Mouse (Mus musculus) CH12.LX (cell line): Measurements from ENCODE around the gene Abi3bp. TPM values are rescaled to one million over a fixed set of nuclear protein-coding genes. Genes with fewer than 3 reads are reported as not detected.
A peak's percentile ranks its signal among the peaks of the same experiment; 100 is the strongest.

Experiments
- DNase-seq: peaks from one replicate; pipeline ENCODE4 v3.0.0-alpha.2; 2013; ENCODE audit errors: extremely low read depth
- H3K27ac ChIP-seq: 2 replicates; pipeline ENCODE4 v1.5.1; 2012; ENCODE audit warnings: low read depth, mild to moderate bottlenecking, control low read depth, moderate library complexity; ENCODE audit not compliant: insufficient read depth
- H3K27me3 ChIP-seq: replicated peaks from 2 replicates; pipeline ENCODE3; 2012; ENCODE audit warnings: inconsistent platforms
- H3K36me3 ChIP-seq, 2 experiments: replicated peaks in 1 of 2; 2 replicates each; pipeline versions ENCODE3 to v1.6.1; 2012; ENCODE audit warnings: inconsistent platforms in 1 of 2, low read length in 1 of 2, mild to moderate bottlenecking in 1 of 2, mixed read lengths in 1 of 2, moderate library complexity in 1 of 2; ENCODE audit not compliant: control insufficient read depth in 1 of 2, insufficient read depth in 1 of 2
- H3K4me1 ChIP-seq, 2 experiments: 2 replicates each; pipeline ENCODE4 v1.6.1; 2012; ENCODE audit warnings: inconsistent platforms in 1 of 2, moderate library complexity in 1 of 2; ENCODE audit not compliant: insufficient read depth in 2 of 2, control insufficient read depth in 1 of 2
- H3K4me2 ChIP-seq: 2 replicates; pipeline ENCODE4 v1.6.1; 2012; ENCODE audit warnings: low read depth, mild to moderate bottlenecking, control low read depth; ENCODE audit not compliant: poor library complexity, insufficient read depth, severe bottlenecking
- H3K4me3 ChIP-seq, 3 experiments: fragments of 150-350 bp in 1 of 3; sonication (generic) in 1 of 3; replicated peaks in 1 of 3; 2 replicates each; pipeline versions ENCODE3 to v1.5.1; 2011 to 2012; ENCODE audit warnings: low read depth in 2 of 3, low read length in 2 of 3, mild to moderate bottlenecking in 2 of 3, moderate library complexity in 2 of 3, control low read depth in 1 of 3, improper control_type of control experiment in 1 of 3, inconsistent platforms in 1 of 3, mixed read lengths in 1 of 3; ENCODE audit not compliant: poor library complexity in 1 of 3
- H3K79me2 ChIP-seq: replicated peaks from 2 replicates; pipeline ENCODE4 v1.6.1; 2012; ENCODE audit warnings: mild to moderate bottlenecking, moderate library complexity; ENCODE audit not compliant: control insufficient read depth, poor library complexity, insufficient read depth, severe bottlenecking; ENCODE audit errors: extremely low read depth
- H3K9ac ChIP-seq: 2 replicates; pipeline ENCODE4 v1.6.1; 2012; ENCODE audit warnings: low read depth, mild to moderate bottlenecking, control low read depth, moderate library complexity; ENCODE audit not compliant: insufficient read depth
- H3K9me3 ChIP-seq: replicated peaks from 2 replicates; pipeline ENCODE3; 2012; ENCODE audit warnings: low read length, inconsistent platforms, mixed read lengths
- BHLHE40 ChIP-seq: IDR thresholded peaks from 2 replicates; pipeline ENCODE4 v1.6.1; 2011; ENCODE audit warnings: mild to moderate bottlenecking, low read depth, low read length, improper control_type of control experiment
- CHD1 ChIP-seq: IDR thresholded peaks from 2 replicates; pipeline ENCODE4 v1.6.1; 2012; ENCODE audit warnings: low read depth, low read length, improper control_type of control experiment, inconsistent platforms
- CTCF ChIP-seq, 2 experiments: IDR thresholded peaks in 1 of 2; conservative IDR thresholded peaks in 1 of 2; 2 replicates each; pipeline ENCODE4 v1.5.1; 2011 to 2012; ENCODE audit warnings: low read depth in 2 of 2, low read length in 2 of 2, improper control_type of control experiment in 1 of 2, inconsistent platforms in 1 of 2, mild to moderate bottlenecking in 1 of 2, moderate library complexity in 1 of 2
- E2F4 ChIP-seq: IDR thresholded peaks from 2 replicates; pipeline ENCODE4 v1.6.1; 2011; ENCODE audit warnings: low read depth, low read length, improper control_type of control experiment; ENCODE audit not compliant: insufficient replicate concordance
- IRF4 ChIP-seq: IDR thresholded peaks from 2 replicates; pipeline ENCODE4 v1.6.1; 2014; ENCODE audit warnings: low read depth, mild to moderate bottlenecking, inconsistent platforms, low read length, improper control_type of control experiment
- KAT2A ChIP-seq: IDR thresholded peaks from 2 replicates; pipeline ENCODE4 v1.6.1; 2012; ENCODE audit warnings: low read length, improper control_type of control experiment, inconsistent platforms; ENCODE audit not compliant: insufficient replicate concordance
- MAFK ChIP-seq: IDR thresholded peaks from 2 replicates; pipeline ENCODE4 v1.6.1; 2011; ENCODE audit warnings: low read length, improper control_type of control experiment; ENCODE audit not compliant: insufficient replicate concordance
- MEF2A ChIP-seq: IDR thresholded peaks from 2 replicates; pipeline ENCODE4 v1.6.1; 2014; ENCODE audit warnings: low read depth, mild to moderate bottlenecking, inconsistent platforms, low read length, improper control_type of control experiment, borderline replicate concordance
- PAX5 ChIP-seq: IDR thresholded peaks from 2 replicates; pipeline ENCODE4 v1.6.1; 2012; ENCODE audit warnings: low read length, inconsistent platforms, mixed read lengths
- POLR2AphosphoS2 ChIP-seq: IDR thresholded peaks from 2 replicates; pipeline ENCODE4 v1.6.1; 2011; ENCODE audit warnings: low read depth, low read length, improper control_type of control experiment
- SIN3A ChIP-seq: IDR thresholded peaks from 2 replicates; pipeline ENCODE4 v1.6.1; 2012; ENCODE audit warnings: low read length, improper control_type of control experiment, inconsistent platforms
- USF1 ChIP-seq: IDR thresholded peaks from 2 replicates; pipeline ENCODE4 v1.6.1; 2014; ENCODE audit warnings: low read depth, mild to moderate bottlenecking, inconsistent platforms, low read length, improper control_type of control experiment
- USF2 ChIP-seq: conservative IDR thresholded peaks from 2 replicates; pipeline ENCODE4 v1.6.1; 2011; ENCODE audit warnings: low read depth, low read length, improper control_type of control experiment
- ZC3H11A ChIP-seq: IDR thresholded peaks from 2 replicates; pipeline ENCODE4 v1.6.1; 2012; ENCODE audit warnings: low read depth, mild to moderate bottlenecking, inconsistent platforms, low read length, improper control_type of control experiment
- ZKSCAN1 ChIP-seq: IDR thresholded peaks from 2 replicates; pipeline ENCODE4 v1.6.1; 2012; ENCODE audit warnings: low read depth, inconsistent platforms, low read length, improper control_type of control experiment, borderline replicate concordance
- ZMIZ1 ChIP-seq: IDR thresholded peaks from 2 replicates; pipeline ENCODE4 v1.6.1; 2012; ENCODE audit warnings: low read depth, mild to moderate bottlenecking, inconsistent platforms, low read length, improper control_type of control experiment
- dilution Hi-C: fragments of 300-500 bp; cut with MboI; formaldehyde crosslinking; loops from 2 replicates; pipeline ENCODE4 v1.14.3; 2020; ENCODE audit warnings: low sequenced_read_pairs; ENCODE audit not compliant: extremely low pct_unique_long_range_greater_than_20kb, extremely low pct_ligation_motif_present
- in situ Hi-C: fragments of 300-500 bp; cut with MboI; formaldehyde crosslinking; loops from 3 replicates; pipeline ENCODE4 v1.14.3; 2019; ENCODE audit warnings: low sequenced_read_pairs, low pct_ligation_motif_present, low pct_unique_long_range_greater_than_20kb, mixed read lengths
- polyA plus RNA-seq: library from polyadenylated mRNA; unstranded; fragments of >175 nt; gene quantifications from 2 replicates; pipeline ENCODE4 v1.2.1, GENCODE M21; 2012; ENCODE audit warnings: low read depth; ENCODE audit not compliant: insufficient read length
- total RNA-seq, 2 experiments: library from RNA; depleted of rRNA; stranded (reverse); fragments of 300-350 nt in 1 of 2; fragments of >200 nt in 1 of 2; gene quantifications; 2 replicates each; pipeline ENCODE4 v1.2.3; 2012 to 2014

The Abi3bp gene
- total and polyA plus RNA-seq, 3 experiments, result 0.13 TPM; not detected in 2

DNA sequence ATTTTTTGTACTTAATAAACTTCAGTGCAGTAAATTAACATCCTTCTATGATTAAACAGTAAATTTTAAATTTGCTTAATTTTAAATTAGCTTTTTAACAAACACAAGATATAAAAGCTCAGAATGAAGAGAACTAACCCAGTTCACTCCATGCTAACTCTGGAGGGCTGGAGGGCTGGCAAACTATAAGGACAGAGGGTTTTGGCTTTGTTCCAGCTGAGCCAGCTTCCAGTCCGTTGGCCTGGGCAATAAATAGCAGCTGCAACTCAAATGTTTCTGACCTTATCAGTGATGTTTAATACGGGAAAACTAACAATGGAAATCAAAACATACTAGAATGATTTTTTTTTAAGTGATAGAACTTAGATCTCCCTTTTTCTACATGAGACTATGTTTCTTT, 167.6 kb downstream of the Abi3bp start:
- no peak for DNase-seq
- Histone ChIP-seq H3K36me3 (no peaks in the 10 kb centered on the region), H3K9me3 (no peaks in the 10 kb centered on the region), H3K79me2 (no peaks in the 10 kb centered on the region), H3K9ac (no peak overlapping the region), H3K4me3 (no peak overlapping the region), H3K4me1 (no peaks in the 10 kb centered on the region), H3K27me3 (no peaks in the 10 kb centered on the region), H3K4me2 (no peak overlapping the region), H3K27ac (no peak overlapping the region)
- in situ Hi-C loops (no loop called here), dilution Hi-C loops (no loop called here)
- TF ChIP-seq KAT2A, result no peak
- TF ChIP-seq ZKSCAN1, result no peak
- TF ChIP-seq USF2, result no peak
- no peak for TF ChIP-seq CHD1
- no peak for TF ChIP-seq MEF2A

DNA sequence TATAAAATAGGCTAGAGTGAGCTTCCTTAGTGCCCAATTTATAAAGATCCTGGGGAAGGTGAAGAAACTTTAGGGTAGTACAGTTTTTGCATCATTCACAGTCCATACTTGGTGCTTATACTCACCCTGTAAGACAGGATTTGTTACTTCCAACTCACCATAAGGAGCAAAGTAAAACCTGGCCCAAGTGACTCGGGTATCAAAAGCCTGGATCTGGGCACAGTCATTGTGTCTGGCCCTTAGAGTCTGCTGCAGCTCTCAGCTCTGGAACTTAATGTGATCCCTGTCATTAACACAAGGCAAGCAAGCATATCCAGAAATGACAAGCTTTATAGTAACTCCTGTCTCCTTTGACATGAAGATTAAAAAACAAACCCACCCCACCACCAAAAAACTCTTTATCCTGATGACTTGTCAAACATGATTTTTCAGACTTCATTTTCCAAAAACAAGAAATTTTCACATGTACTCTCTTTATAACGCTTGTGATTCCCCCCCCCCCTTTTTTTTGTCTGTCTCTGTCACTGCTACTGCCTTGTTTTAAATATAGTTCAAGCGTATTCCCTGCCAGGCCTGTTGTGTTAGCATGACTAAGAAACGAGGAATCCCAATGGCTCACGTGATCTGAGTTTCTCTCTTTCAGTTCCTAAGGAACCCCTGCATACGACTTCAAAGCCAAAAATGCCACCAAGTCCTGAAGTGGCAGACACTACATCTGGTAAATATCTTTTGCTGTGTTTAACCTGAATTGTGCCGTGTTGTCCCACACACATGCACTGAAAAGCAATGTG, 168.9 kb downstream of the Abi3bp start:
- Histone ChIP-seq H3K27ac (no peak overlapping the region), H3K36me3 (no peaks in the 10 kb centered on the region), H3K9me3 (no peaks in the 10 kb centered on the region), H3K4me1 (no peaks in the 10 kb centered on the region), H3K4me3 (no peak overlapping the region), H3K27me3 (no peaks in the 10 kb centered on the region), H3K4me2 (no peak overlapping the region), H3K9ac (no peak overlapping the region), H3K79me2 (no peaks in the 10 kb centered on the region)
- in situ Hi-C loops (no loop called here), dilution Hi-C loops (no loop called here)
- DNase-seq, result no peak
- TF ChIP-seq ZMIZ1, result no peak
- TF ChIP-seq BHLHE40, result peak; percentile 76
- 0 out of 2 replicates have a peak, but pooled peaks have one; percentile 31 for TF ChIP-seq USF2
- TF ChIP-seq USF1, result peak; percentile 10; the same call in 1 of the 2 replicates
- no peak for TF ChIP-seq KAT2A

DNA sequence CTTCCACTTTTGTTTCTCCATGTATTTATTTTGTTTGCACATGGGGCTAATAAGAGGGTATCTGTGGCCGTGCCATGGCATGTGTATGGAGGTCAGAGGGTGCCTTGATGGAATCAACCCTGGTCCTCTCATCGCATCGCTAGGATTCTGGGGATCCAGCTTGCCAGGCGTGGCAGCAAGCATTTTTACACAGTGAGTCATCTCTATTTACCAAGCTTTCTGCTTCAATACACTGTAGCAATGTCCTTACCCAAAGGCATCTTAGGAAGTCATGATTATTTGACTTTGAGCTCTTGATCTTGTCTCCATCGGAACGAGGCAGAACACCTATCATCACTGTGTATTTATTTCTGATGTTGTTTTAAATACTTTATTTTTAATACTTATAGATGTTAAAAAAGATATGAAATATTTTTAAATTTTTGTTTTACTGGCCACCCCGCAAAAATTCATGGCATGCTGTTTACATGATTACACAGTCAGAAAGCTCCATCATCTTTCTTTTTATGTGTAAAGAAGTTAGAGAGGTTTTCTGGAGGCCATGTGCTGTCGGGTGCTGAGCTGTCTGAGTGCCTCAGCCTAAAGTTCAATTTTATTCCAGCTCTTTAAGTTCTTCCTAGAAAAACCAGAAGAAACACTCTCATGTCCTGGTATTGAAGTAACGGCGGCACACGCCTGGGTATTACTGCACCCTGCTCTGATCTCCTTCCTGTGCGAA, 177.7 kb downstream of the Abi3bp start:
- Histone ChIP-seq H3K4me2 (no peak overlapping the region), H3K9ac (no peak overlapping the region), H3K4me1 (no peaks in the 10 kb centered on the region), H3K36me3 (no peaks in the 10 kb centered on the region), H3K27me3 (no peaks in the 10 kb centered on the region), H3K79me2 (no peaks in the 10 kb centered on the region), H3K27ac (no peak overlapping the region), H3K9me3 (no peaks in the 10 kb centered on the region), H3K4me3 (no peak overlapping the region)
- TF ChIP-seq KAT2A (no peak), E2F4 (no peak), SIN3A (no peak), PAX5 (no peak), IRF4 (no peak), ZC3H11A (no peak), POLR2AphosphoS2 (no peak), MAFK (no peak), CTCF (conservative IDR thresholded peaks at IDR 0.05 in 1 of 2, IDR thresholded peaks at IDR 0.05 in 1 of 2; ENCODE audit: low read depth in 2 of 2, low read length in 2 of 2) (no peak)
- no peak for DNase-seq
- in situ Hi-C loops (no loop called here), dilution Hi-C loops (no loop called here)
